Mouse (Mus musculus) right cerebral cortex, adult 18-20 months (tissue): ENCODE measurements around the gene Ism2.
"Not testable (repeated sequence)": the region's sequence is repeated elsewhere in the genome, so short reads cannot be mapped to it uniquely, and the experiment has no call there.

Experiments used
- DNase-seq: peaks from one replicate; pipeline ENCODE4 v3.0.0; 2022; ENCODE audit warnings: mixed read lengths

Ism2 gene

DNA sequence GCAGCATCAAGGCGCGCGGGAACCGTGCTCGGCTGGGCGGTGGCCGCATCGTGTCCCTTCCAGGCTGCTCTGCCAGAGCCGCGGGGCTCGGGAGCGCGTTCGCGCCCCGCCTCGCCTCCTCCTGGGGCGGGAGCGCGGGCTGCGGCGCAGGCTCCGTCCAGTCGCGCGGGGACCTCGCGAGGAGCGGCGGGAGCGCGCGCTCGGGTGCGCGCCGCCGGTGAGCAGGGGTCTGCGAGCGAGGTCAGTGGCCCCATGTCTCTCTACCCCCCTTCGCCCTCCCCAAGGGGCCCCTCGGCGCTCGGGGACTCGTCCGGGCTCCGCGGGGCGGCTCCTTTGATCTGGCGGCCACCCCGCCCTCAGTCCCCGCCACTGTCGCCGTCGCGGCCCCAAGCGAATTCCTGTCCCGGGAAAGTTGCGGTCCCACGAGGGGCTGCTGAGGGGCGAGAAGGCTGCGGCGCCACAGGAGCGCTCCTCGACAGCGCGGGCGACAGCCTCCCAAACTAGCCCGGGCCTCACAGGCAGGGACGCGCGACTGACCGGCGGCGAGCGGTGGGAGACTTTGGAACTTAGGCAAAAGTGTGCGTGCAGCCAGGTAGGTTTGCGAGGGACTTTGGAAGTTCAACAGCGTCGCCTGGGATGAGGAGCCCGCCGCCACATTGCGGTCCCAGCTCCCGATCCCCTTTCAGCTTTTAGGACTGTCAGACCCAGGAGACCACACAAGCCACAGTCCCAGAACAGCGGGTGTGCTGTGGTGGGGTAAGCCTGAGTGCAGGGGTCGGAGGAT, at the start of gene Ism2:
Gene Ism2, minus strand, starts transcription at position 49 of the 784 bp plus-strand sequence.
- DNase-seq = peak; percentile 11

- DNase-seq = no peak
These were observed 48.5 kb upstream of the Ism2 start for GRCm38 (mm10) chr12:87348029-87348428.

GRCm38 (mm10) chr12:87347511-87347910, 48.0 kb upstream of the Ism2 start:
- DNase-seq = no peak

DNA sequence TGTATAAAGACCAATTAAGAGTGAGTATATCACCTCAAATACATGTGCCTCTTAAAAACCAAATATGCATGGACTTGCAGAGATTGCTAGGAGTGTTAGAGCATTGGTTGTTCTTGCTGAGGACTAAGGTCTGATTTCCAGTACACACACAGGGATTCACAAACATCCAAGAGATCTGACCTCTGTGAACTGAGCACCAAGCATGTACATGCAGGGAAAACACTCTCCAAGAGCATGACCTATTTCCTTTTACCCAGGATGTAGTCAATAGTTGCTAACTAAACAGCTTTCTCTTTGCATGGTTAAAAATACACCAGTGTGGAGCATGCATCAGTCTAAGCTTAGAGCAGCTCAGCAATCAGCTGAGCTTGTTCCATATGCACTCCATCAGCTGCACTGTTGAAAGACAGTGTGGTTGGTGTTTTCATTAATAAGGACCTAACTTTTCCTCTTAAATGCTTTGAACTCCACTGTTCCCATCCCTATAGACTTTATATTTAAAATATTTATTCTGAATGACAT, 43.6 kb upstream of the Ism2 start:
- no peak for DNase-seq

DNA sequence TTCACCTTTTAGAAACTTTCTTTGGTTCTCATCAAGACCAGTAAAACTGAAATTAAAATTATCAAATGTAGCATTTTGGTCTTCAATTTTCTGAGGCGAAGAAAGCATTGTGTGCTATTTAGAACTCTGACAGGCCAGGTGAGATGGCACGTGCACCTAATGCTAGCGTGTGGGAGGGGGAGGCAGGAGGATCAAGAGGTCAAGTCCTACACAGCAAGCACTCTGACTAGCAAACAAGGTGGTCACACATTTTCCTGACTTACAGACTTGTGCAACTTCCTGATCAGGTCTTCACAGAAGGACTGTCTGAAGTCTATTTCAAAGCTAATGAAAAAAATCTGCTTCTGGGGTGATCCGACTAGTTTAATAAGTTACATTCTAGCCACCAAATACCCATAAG, 38.6 kb upstream of the Ism2 start:
- DNase-seq = no peak

DNA sequence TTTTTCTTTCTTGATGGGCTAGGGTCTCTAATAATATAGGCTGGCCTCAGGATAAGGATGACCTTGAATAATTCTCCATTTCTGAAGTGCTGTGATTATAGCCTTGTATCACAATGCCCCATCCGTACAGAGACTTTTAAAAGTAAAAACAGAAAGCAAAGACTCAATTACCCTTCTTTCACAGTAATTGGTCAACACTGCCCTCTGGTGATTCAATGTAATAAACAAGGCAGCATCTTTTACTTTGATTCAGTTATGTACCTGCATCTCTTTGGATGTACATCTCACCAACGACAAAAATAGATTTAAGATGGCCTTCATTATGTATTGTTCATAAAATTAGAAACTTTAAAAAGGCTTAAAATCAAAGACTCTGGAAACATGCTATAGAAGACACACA, 35.4 kb upstream of the Ism2 start:
- no peak for DNase-seq

GRCm38 (mm10) chr12:87333794-87334193, 34.3 kb upstream of the Ism2 start:
- DNase-seq = peak; percentile 30

DNA sequence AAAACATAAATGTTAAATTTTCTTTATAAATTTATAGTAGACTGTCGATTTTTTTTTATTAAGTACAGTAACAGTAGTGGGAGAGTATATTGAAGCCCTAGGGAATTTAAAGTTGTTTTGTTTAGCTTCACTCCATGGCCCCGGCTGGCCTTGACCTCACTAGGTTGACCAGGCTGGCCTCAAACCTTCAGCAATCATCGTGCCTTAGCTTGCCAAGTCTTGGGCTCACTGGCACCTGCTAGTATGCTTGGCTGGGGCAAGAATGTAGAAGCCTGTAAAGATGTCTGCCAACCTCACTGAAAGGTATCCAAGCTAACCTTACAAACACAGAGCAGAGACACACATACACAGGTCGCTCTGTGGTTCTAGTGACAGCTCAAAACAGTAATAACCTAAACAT, 33.0 kb upstream of the Ism2 start:
- DNase-seq = no peak

DNA sequence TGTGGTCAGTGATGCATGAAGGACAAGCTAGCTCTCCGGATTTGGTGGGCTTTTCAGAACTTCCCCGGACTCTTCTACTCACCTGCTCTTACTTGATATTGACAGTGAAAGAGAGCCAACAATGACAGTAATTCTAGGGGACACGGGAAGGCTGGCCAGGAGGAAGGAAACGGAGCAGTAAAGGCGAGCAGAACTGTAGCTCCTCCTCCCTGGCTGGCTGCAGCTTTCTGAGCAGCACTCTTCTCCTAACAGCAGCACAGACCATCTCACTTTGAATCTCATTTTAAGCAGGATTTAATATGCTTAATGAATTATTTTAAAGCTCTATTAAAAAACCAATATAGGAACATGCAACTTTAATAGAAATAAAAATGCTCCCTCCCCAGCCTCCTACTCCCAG, 32.4 kb upstream of the Ism2 start:
- DNase-seq = no peak

DNA sequence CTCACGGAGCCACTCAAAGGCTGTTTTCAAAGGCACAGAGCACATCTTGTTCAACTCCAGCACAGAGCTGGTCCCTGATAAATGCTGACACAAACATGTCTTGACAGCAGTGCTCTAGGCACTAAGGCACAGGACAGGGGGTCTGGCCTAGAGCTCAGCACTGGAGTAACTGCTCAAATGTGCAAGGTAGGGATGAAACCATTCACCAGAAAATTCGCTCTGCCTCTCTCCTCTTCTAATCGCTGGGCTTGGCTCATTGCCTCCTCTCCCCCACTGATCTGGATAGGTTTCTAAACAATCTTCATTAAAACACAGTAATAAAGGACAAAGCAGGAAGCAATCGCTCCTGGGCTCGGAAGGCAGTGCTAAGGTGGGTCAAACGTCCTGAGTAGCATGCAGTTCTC, 31.6 kb upstream of the Ism2 start:
- no peak for DNase-seq

GRCm38 (mm10) chr12:87330213-87330612, 30.7 kb upstream of the Ism2 start:
- DNase-seq = no peak

DNA sequence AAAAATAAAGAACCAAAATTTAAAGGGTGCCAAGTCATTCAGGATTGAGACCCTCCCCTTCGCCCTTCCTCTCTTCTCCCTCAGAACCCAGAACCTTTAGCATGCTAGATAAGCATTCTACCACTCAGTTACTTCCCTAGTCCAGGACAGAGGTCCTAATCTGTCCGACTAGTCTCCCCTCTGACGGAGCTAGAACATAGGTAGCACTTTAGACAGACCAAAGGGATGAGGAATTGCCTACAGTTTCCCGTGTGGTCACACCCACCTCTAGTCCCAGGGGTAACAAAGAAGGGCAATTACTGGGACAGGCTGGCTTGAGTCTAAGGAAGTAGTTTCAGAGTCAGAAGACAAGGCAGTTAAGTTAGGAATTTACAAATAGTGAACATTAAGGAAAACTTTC, 28.5 kb upstream of the Ism2 start:
- DNase-seq = no peak

DNA sequence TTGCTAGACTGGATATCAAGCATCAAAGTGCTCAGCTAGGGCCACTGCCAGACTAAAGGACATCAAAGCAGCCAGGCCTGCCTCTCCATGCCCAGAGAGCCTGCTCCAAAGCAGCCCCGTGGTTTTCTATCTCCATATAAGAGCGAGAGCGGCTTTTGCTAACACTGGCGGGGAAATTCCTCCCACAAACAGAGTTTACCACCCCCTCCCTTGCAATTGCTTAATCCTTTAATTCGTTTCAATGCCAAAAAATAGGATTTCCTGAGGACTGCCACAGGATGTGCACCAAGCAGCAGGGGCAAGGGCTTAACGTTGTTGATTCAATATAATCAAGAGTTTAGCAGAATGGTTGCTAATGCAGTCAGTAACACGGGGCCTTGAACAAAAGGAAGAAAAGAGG, 28.1 kb upstream of the Ism2 start:
- DNase-seq = no peak

DNA sequence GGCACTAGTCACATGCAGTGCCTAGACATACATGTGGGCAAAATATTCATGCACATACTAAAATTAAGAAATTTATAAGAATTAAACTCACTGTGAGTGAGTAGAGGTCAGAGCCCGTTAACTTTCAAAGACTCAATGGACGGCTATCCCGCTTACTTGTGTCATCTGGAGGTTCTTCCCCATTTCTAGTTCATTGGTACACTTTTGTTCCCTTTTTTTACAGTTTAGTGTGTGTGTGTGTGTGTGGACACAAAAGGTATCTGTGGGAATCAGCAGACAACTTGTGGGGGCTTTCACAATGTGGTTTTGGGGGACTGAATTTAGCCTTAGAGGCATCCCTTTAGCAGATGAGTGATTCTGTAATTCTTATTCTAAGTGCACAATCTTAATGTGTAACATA, 25.9 kb upstream of the Ism2 start:
- no peak for DNase-seq

DNA sequence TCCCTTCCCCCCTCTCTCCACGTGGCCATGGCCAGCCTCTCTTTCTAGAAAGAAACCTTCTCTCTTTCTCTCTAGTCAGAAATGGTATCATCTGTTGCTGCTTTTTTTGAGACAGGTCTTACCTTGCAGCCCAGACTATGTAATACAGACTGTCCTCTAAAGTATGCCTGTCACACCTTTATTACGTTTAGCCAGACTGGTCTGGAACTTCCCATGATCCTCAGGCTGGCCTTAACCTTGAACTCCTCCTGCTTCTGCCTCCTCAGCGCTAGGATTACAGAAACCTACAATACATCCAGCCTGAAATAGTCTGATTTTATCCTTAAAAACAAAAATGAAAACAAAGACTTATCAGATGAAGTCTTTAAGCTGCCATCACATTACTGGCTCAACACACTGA, 19.7 kb upstream of the Ism2 start:
- no peak for DNase-seq

GRCm38 (mm10) chr12:87317951-87318350, 18.4 kb upstream of the Ism2 start:
- no peak for DNase-seq

- no peak for DNase-seq
These were observed 13.6 kb upstream of the Ism2 start for GRCm38 (mm10) chr12:87313098-87313497.

DNA sequence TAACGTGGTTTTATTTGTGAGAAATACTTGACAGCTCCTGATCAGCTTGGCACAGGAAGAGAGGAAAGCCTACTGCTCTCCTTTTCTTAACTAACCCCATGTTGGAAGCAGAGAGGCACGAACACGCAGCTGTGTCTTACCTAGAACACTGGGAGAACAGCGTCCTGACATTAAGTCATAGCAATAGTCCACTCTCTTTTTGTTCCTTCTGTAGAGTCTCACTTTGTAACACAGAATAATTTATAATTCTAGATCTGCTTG, 7.0 kb upstream of the Ism2 start:
- DNase-seq = not testable (repeated sequence)

GRCm38 (mm10) chr12:87305767-87306583, 6.5 kb upstream of the Ism2 start:
- no peak for DNase-seq

DNA sequence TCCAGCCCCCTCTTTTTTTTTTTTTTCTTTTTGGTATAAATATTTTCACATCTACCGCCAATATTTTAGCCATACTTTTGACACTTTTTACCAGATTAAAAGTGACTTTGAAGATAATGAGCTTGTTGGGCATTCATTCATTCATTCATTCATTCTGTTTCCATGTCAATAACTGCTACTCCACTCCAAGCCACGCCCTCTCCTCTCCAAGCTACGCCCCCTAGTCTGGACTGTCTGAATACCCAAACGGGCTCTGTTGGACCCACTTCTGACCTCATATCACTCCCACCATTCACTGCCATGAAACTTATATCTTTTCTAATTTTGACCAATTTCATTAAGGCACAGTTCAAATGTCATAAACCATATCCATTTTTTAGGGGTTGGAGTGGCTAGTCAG, 1.7 kb upstream of the Ism2 start:
- DNase-seq = no peak

DNA sequence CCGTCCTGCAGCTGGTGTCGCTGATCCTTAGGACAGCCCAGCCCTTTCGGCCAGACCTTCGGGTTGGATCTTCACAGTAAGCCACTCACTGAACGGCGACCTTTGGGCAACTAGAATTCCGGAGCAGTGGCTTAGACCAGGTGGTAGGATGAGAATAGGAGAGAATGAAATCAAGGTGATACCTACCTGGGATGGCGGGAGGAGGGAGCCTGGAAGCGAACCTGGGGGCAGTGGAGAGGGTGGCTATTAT, 861 bp upstream of the Ism2 start:
- no peak for DNase-seq

- no peak for DNase-seq
These were observed 358 bp downstream of the Ism2 start for GRCm38 (mm10) chr12:87299037-87299656.

GRCm38 (mm10) chr12:87293934-87294333, 5.6 kb downstream of the Ism2 start:
- no peak for DNase-seq

GRCm38 (mm10) chr12:87289100-87289499, 10.4 kb downstream of the Ism2 start:
- DNase-seq = no peak
